Mouse (Mus musculus) kidney, embryonic 14.5 days (tissue): ENCODE data around the gene Me3. TPM values are rescaled to one million over a fixed set of nuclear protein-coding genes. Genes with fewer than 3 reads are reported as not detected.

Experiments
- ATAC-seq: fragments of 200-750 bp; cut with Nextera tagmentation; 2 replicates; pipeline ENCODE4 v1.8.0; 2017; ENCODE audit warnings: moderate number of reproducible peaks, mild to moderate bottlenecking, moderate TSS enrichment, moderate library complexity; ENCODE audit not compliant: low FRiP score, low TSS enrichment
- H3K27ac ChIP-seq: fragments of 300-500 bp; sonication (generic); 2 replicates; pipeline ENCODE4 v1.5.1; 2014; ENCODE audit warnings: low read depth, mild to moderate bottlenecking, low read length, moderate library complexity, mixed read lengths
- H3K27me3 ChIP-seq: fragments of 300-500 bp; sonication (generic); 2 replicates; pipeline ENCODE4 v1.6.1; 2014; ENCODE audit warnings: mild to moderate bottlenecking, low read length; ENCODE audit not compliant: control insufficient read depth, insufficient read depth
- H3K36me3 ChIP-seq: fragments of 300-500 bp; sonication (generic); 2 replicates; pipeline ENCODE4 v1.6.1; 2014; ENCODE audit warnings: low read length, mixed read lengths; ENCODE audit not compliant: control insufficient read depth, insufficient read depth
- H3K4me1 ChIP-seq: fragments of 300-500 bp; sonication (generic); 2 replicates; pipeline ENCODE4 v1.6.1; 2014; ENCODE audit warnings: low read length, mixed read lengths; ENCODE audit not compliant: control insufficient read depth, insufficient read depth
- H3K4me2 ChIP-seq: fragments of 300-500 bp; sonication (generic); replicated peaks from 2 replicates; pipeline ENCODE4 v1.6.1; 2014; ENCODE audit warnings: low read depth, mild to moderate bottlenecking, low read length
- H3K4me3 ChIP-seq: fragments of 300-500 bp; sonication (generic); 2 replicates; pipeline ENCODE4 v1.5.1; 2014; ENCODE audit warnings: mild to moderate bottlenecking, low read length
- H3K9ac ChIP-seq: fragments of 300-500 bp; sonication (generic); 2 replicates; pipeline ENCODE4 v1.6.1; 2014; ENCODE audit warnings: low read depth, mild to moderate bottlenecking, low read length, moderate library complexity
- H3K9me3 ChIP-seq: fragments of 300-500 bp; sonication (generic); 2 replicates; pipeline ENCODE4 v1.6.1; 2016; ENCODE audit warnings: low read length; ENCODE audit not compliant: control insufficient read depth
- WGBS: fragments of 180-500 bp; shearing (Covaris S2); extraction: QIAGEN DNeasy Blood & Tissue Kit; methylation state at CpG from one replicate; pipeline ENCODE4 v1.1.7; 2014; 5-methylcytosine and 5-hydroxymethylcytosine counted together
- polyA plus RNA-seq: library from polyadenylated mRNA; unstranded; fragments of >200 nt; fragmentation: Nextera tagmentation; extraction: Ambion mirVana; gene quantifications from 2 replicates; pipeline ENCODE4 v1.2.1, GENCODE M21; 2014

Me3 gene
- polyA plus RNA-seq, 1 experiment from 2014 or later = 9.9 TPM

- Histone ChIP-seq H3K27me3 (no peaks in the 10 kb centered on the region), H3K4me1 (0 out of 2 replicates have a peak, but pooled peaks cover 9% of the 10 kb centered on the region), H3K27ac (peak overlapping the region; percentile 8; the same call in 1 of the 2 replicates), H3K36me3 (no peaks in the 10 kb centered on the region), H3K4me3 (no peak overlapping the region), H3K9me3 (no peaks in the 10 kb centered on the region; the same call in 1 of the 2 replicates), H3K4me2 (no peak overlapping the region), H3K9ac (no peak overlapping the region)
- 70% methylated on average over 3 of the region's 3 CpGs for WGBS
- ATAC-seq = peak; percentile 64; the same call in 1 of the 2 replicates
These were observed 141.2 kb downstream of the Me3 start for GRCm38 (mm10) chr7:89773352-89773921.

GRCm38 (mm10) chr7:89773926-89774325, 141.7 kb downstream of the Me3 start:
- no peak for ATAC-seq

GRCm38 (mm10) chr7:89775848-89776247, 143.7 kb downstream of the Me3 start:
- Histone ChIP-seq H3K36me3 (no peaks in the 10 kb centered on the region), H3K4me3 (no peak overlapping the region), H3K4me1 (0 out of 2 replicates have a peak, but pooled peaks cover 9% of the 10 kb centered on the region), H3K9me3 (no peaks in the 10 kb centered on the region; the same call in 1 of the 2 replicates), H3K4me2 (no peak overlapping the region), H3K27me3 (no peaks in the 10 kb centered on the region), H3K9ac (no peak overlapping the region), H3K27ac (no peak overlapping the region)
- 97% methylated on average over 2 of the region's 2 CpGs for WGBS
- no peak for ATAC-seq

More at GRCm38 (mm10) chr7:89773926-89774325, 141.7 kb downstream of the Me3 start:
- Histone ChIP-seq H3K4me3 (no peak overlapping the region), H3K36me3 (no peaks in the 10 kb centered on the region), H3K9me3 (no peaks in the 10 kb centered on the region; the same call in 1 of the 2 replicates), H3K27me3 (no peaks in the 10 kb centered on the region), H3K4me1 (0 out of 2 replicates have a peak, but pooled peaks cover 9% of the 10 kb centered on the region), H3K4me2 (no peak overlapping the region), H3K9ac (no peak overlapping the region), H3K27ac (peak overlapping the region; percentile 8; the same call in 1 of the 2 replicates)
- 47% methylated on average over 2 of the region's 2 CpGs for WGBS

GRCm38 (mm10) chr7:89781391-89781790, 149.2 kb downstream of the Me3 start:
- no peaks in the 10 kb centered on the region for H3K27me3 ChIP-seq
- H3K36me3 ChIP-seq = no peaks in the 10 kb centered on the region
- H3K9ac ChIP-seq = no peak overlapping the region
- no peak overlapping the region for H3K27ac ChIP-seq
- H3K4me2 ChIP-seq = no peak overlapping the region
- 74% methylated on average over 1 of the region's 1 CpGs for WGBS
- H3K4me3 ChIP-seq = no peak overlapping the region
- 0 out of 2 replicates have a peak, but pooled peaks cover 3% of the 10 kb centered on the region for H3K4me1 ChIP-seq
- no peaks in the 10 kb centered on the region; the same call in 1 of the 2 replicates for H3K9me3 ChIP-seq
- no peak for ATAC-seq

- Histone ChIP-seq H3K36me3 (no peaks in the 10 kb centered on the region), H3K4me3 (no peak overlapping the region), H3K4me2 (no peak overlapping the region), H3K27me3 (no peaks in the 10 kb centered on the region), H3K4me1 (0 out of 2 replicates have a peak, but pooled peaks cover 2% of the 10 kb centered on the region), H3K9ac (no peak overlapping the region), H3K9me3 (no peaks in the 10 kb centered on the region; the same call in 1 of the 2 replicates), H3K27ac (no peak overlapping the region)
- ATAC-seq = no peak
- WGBS = 83% methylated on average over 7 of the region's 7 CpGs
These were observed 155.5 kb downstream of the Me3 start for GRCm38 (mm10) chr7:89787735-89788134.

GRCm38 (mm10) chr7:89792576-89792975, 160.4 kb downstream of the Me3 start:
- no peaks in the 10 kb centered on the region for H3K4me1 ChIP-seq
- H3K27ac ChIP-seq = no peak overlapping the region
- H3K27me3 ChIP-seq = no peaks in the 10 kb centered on the region
- H3K4me2 ChIP-seq = no peak overlapping the region
- WGBS = 100% methylated on average over 1 of the region's 1 CpGs
- H3K9ac ChIP-seq = no peak overlapping the region
- H3K36me3 ChIP-seq = no peaks in the 10 kb centered on the region
- H3K4me3 ChIP-seq = no peak overlapping the region
- no peak for ATAC-seq
- H3K9me3 ChIP-seq = no peaks in the 10 kb centered on the region

GRCm38 (mm10) chr7:89795366-89795765, 163.2 kb downstream of the Me3 start:
- no peaks in the 10 kb centered on the region for H3K4me1 ChIP-seq
- H3K27ac ChIP-seq = no peak overlapping the region
- no peaks in the 10 kb centered on the region for H3K36me3 ChIP-seq
- H3K4me2 ChIP-seq = no peak overlapping the region
- 47% methylated on average over 3 of the region's 3 CpGs for WGBS
- no peak for ATAC-seq
- H3K4me3 ChIP-seq = no peak overlapping the region
- H3K9ac ChIP-seq = no peak overlapping the region
- H3K27me3 ChIP-seq = no peaks in the 10 kb centered on the region
- H3K9me3 ChIP-seq = no peaks in the 10 kb centered on the region

GRCm38 (mm10) chr7:89796351-89796801, 164.2 kb downstream of the Me3 start:
- WGBS = 45% methylated on average over 6 of the region's 6 CpGs
- Histone ChIP-seq H3K9ac (no peak overlapping the region), H3K27me3 (no peaks in the 10 kb centered on the region), H3K4me3 (no peak overlapping the region), H3K4me2 (no peak overlapping the region), H3K4me1 (no peaks in the 10 kb centered on the region), H3K27ac (no peak overlapping the region), H3K9me3 (no peaks in the 10 kb centered on the region), H3K36me3 (no peaks in the 10 kb centered on the region)
- no peak for ATAC-seq

GRCm38 (mm10) chr7:89798358-89799020, 166.3 kb downstream of the Me3 start:
- ATAC-seq = no peak
- no peaks in the 10 kb centered on the region for H3K36me3 ChIP-seq
- WGBS = 67% methylated on average over 8 of the region's 8 CpGs
- H3K9me3 ChIP-seq = no peaks in the 10 kb centered on the region
- no peaks in the 10 kb centered on the region for H3K4me1 ChIP-seq
- no peak overlapping the region for H3K4me2 ChIP-seq
- no peak overlapping the region for H3K4me3 ChIP-seq
- H3K9ac ChIP-seq = no peak overlapping the region
- H3K27me3 ChIP-seq = no peaks in the 10 kb centered on the region
- no peak overlapping the region for H3K27ac ChIP-seq
